Mouse (Mus musculus): ENCODE measurements around the gene Atp11c. TPM values are rescaled to one million over a fixed set of nuclear protein-coding genes. Genes with fewer than 3 reads are reported as not detected.

The Atp11c gene
- polyA plus RNA-seq, 1 experiment from 2014 or later, result 11.4 TPM

- ATAC-seq (ENCODE audit: insufficient number of reproducible peaks, insufficient read depth, low FRiP score, low TSS enrichment, low read depth), result no peak
- Histone ChIP-seq H3K4me3 (no peak overlapping the region), H3K9me3 (no peaks in the 10 kb centered on the region), H3K4me1 (no peaks in the 10 kb centered on the region), H3K27me3 (no peaks in the 10 kb centered on the region), H3K27ac (no peak overlapping the region), H3K36me3 (no peaks in the 10 kb centered on the region), H3K9ac (no peak overlapping the region), H3K4me2 (no peak overlapping the region)
Observed at GRCm38 (mm10) chrX:60503995-60504394, 88.5 kb downstream of the Atp11c start.

- H3K4me3 ChIP-seq, result no peak overlapping the region
- 78% methylated on average over 1 of the region's 1 CpGs for WGBS
- no peaks in the 10 kb centered on the region for H3K4me1 ChIP-seq
- H3K27ac ChIP-seq, result no peak overlapping the region
- ATAC-seq (ENCODE audit: insufficient number of reproducible peaks, insufficient read depth, low FRiP score, low TSS enrichment, low read depth), result no peak
- H3K4me2 ChIP-seq, result no peak overlapping the region
- no peaks in the 10 kb centered on the region for H3K36me3 ChIP-seq
- no peaks in the 10 kb centered on the region for H3K9me3 ChIP-seq
- H3K9ac ChIP-seq, result no peak overlapping the region
- H3K27me3 ChIP-seq, result no peaks in the 10 kb centered on the region
Observed at GRCm38 (mm10) chrX:60497750-60498149, 94.7 kb downstream of the Atp11c start.

GRCm38 (mm10) chrX:60495308-60495707, 97.2 kb downstream of the Atp11c start:
- no peak overlapping the region for H3K27ac ChIP-seq
- ATAC-seq (ENCODE audit: insufficient number of reproducible peaks, insufficient read depth, low FRiP score, low TSS enrichment, low read depth), result no peak
- no peaks in the 10 kb centered on the region for H3K36me3 ChIP-seq
- H3K9ac ChIP-seq, result no peak overlapping the region
- H3K4me1 ChIP-seq, result no peaks in the 10 kb centered on the region
- H3K27me3 ChIP-seq, result no peaks in the 10 kb centered on the region
- H3K4me2 ChIP-seq, result no peak overlapping the region
- no peak overlapping the region for H3K4me3 ChIP-seq
- no peaks in the 10 kb centered on the region for H3K9me3 ChIP-seq

GRCm38 (mm10) chrX:60463786-60464185, 128.7 kb downstream of the Atp11c start:
- no peak overlapping the region for H3K4me2 ChIP-seq
- no peaks in the 10 kb centered on the region for H3K27me3 ChIP-seq
- H3K9me3 ChIP-seq, result no peaks in the 10 kb centered on the region
- ATAC-seq (ENCODE audit: insufficient number of reproducible peaks, insufficient read depth, low FRiP score, low TSS enrichment, low read depth), result no peak
- H3K9ac ChIP-seq, result no peak overlapping the region
- no peaks in the 10 kb centered on the region for H3K4me1 ChIP-seq
- no peaks in the 10 kb centered on the region for H3K36me3 ChIP-seq
- 17% methylated on average over 2 of the region's 2 CpGs for WGBS
- no peak overlapping the region for H3K27ac ChIP-seq
- no peak overlapping the region for H3K4me3 ChIP-seq

- Histone ChIP-seq H3K27ac (no peak overlapping the region), H3K27me3 (no peaks in the 10 kb centered on the region), H3K36me3 (no peaks in the 10 kb centered on the region), H3K4me2 (no peak overlapping the region), H3K9ac (no peak overlapping the region), H3K9me3 (no peaks in the 10 kb centered on the region), H3K4me3 (no peak overlapping the region), H3K4me1 (no peaks in the 10 kb centered on the region)
- WGBS, result 63% methylated on average over 4 of the region's 4 CpGs
- no peak for ATAC-seq (ENCODE audit: insufficient number of reproducible peaks, insufficient read depth, low FRiP score, low TSS enrichment, low read depth)
Observed at GRCm38 (mm10) chrX:60414563-60415111, 177.9 kb downstream of the Atp11c start.

GRCm38 (mm10) chrX:60405681-60406080, 186.8 kb downstream of the Atp11c start:
- H3K27me3 ChIP-seq, result no peaks in the 10 kb centered on the region; the same call in 1 of the 2 replicates
- no peak overlapping the region for H3K9ac ChIP-seq
- H3K9me3 ChIP-seq, result no peaks in the 10 kb centered on the region
- H3K4me3 ChIP-seq, result no peak overlapping the region
- no peaks in the 10 kb centered on the region for H3K36me3 ChIP-seq
- ATAC-seq (ENCODE audit: insufficient number of reproducible peaks, insufficient read depth, low FRiP score, low TSS enrichment, low read depth), result no peak
- 63% methylated on average over 4 of the region's 4 CpGs for WGBS
- no peak overlapping the region for H3K27ac ChIP-seq
- H3K4me2 ChIP-seq, result no peak overlapping the region
- no peaks in the 10 kb centered on the region for H3K4me1 ChIP-seq

GRCm38 (mm10) chrX:60404668-60405044, 187.8 kb downstream of the Atp11c start:
- Histone ChIP-seq H3K4me1 (no peaks in the 10 kb centered on the region), H3K9ac (peak overlapping the region; percentile 85), H3K27me3 (no peaks in the 10 kb centered on the region; the same call in 1 of the 2 replicates), H3K4me3 (peak overlapping the region; percentile 61), H3K27ac (peak overlapping the region; percentile 96), H3K36me3 (no peaks in the 10 kb centered on the region), H3K9me3 (no peaks in the 10 kb centered on the region), H3K4me2 (peak overlapping the region; percentile 37)
- 21% methylated on average over 17 of the region's 17 CpGs for whole genome bisulfite sequencing
- ATAC-seq (ENCODE audit: insufficient number of reproducible peaks, insufficient read depth, low FRiP score, low TSS enrichment, low read depth), result peak; percentile 95

- H3K27ac ChIP-seq, result peak overlapping the region; percentile 96
- H3K4me2 ChIP-seq, result peak overlapping the region; percentile 65
- peak; percentile 86 for ATAC-seq (ENCODE audit: insufficient number of reproducible peaks, insufficient read depth, low FRiP score, low TSS enrichment, low read depth)
- H3K4me3 ChIP-seq, result peak overlapping the region; percentile 61
- H3K4me1 ChIP-seq, result no peaks in the 10 kb centered on the region
- 20% methylated on average over 74 of the region's 126 CpGs for WGBS
- no peaks in the 10 kb centered on the region; the same call in 1 of the 2 replicates for H3K27me3 ChIP-seq
- no peaks in the 10 kb centered on the region for H3K9me3 ChIP-seq
- H3K36me3 ChIP-seq, result no peaks in the 10 kb centered on the region
- H3K9ac ChIP-seq, result peak overlapping the region; percentile 85
Observed at GRCm38 (mm10) chrX:60403764-60404667, 188.5 kb downstream of the Atp11c start.

- no peak; the same call in 1 of the 2 replicates for ATAC-seq (ENCODE audit: insufficient number of reproducible peaks, insufficient read depth, low FRiP score, low TSS enrichment, low read depth)
- WGBS, result 26% methylated on average over 35 of the region's 46 CpGs
- Histone ChIP-seq H3K27me3 (no peaks in the 10 kb centered on the region; the same call in 1 of the 2 replicates), H3K27ac (0 out of 2 replicates have a peak overlapping the region, but pooled peaks have one; percentile 44), H3K9me3 (no peaks in the 10 kb centered on the region), H3K4me2 (peak overlapping the region; percentile 65), H3K4me3 (peak overlapping the region; percentile 61), H3K9ac (peak overlapping the region; percentile 74), H3K36me3 (no peaks in the 10 kb centered on the region), H3K4me1 (no peaks in the 10 kb centered on the region)
Observed at GRCm38 (mm10) chrX:60403062-60403763, 189.3 kb downstream of the Atp11c start.

- no peaks in the 10 kb centered on the region for H3K36me3 ChIP-seq
- no peaks in the 10 kb centered on the region for H3K27me3 ChIP-seq
- no peak for ATAC-seq (ENCODE audit: insufficient number of reproducible peaks, insufficient read depth, low FRiP score, low TSS enrichment, low read depth)
- H3K4me1 ChIP-seq, result no peaks in the 10 kb centered on the region
- no peaks in the 10 kb centered on the region for H3K9me3 ChIP-seq
- no peak overlapping the region for H3K27ac ChIP-seq
- no peak overlapping the region for H3K4me2 ChIP-seq
- no peak overlapping the region for H3K4me3 ChIP-seq
- no peak overlapping the region for H3K9ac ChIP-seq
- WGBS, result 71% methylated on average over 4 of the region's 4 CpGs
Observed at GRCm38 (mm10) chrX:60394292-60394691, 198.2 kb downstream of the Atp11c start.

GRCm38 (mm10) chrX:60386852-60387251, 205.6 kb downstream of the Atp11c start:
- Histone ChIP-seq H3K9me3 (no peaks in the 10 kb centered on the region), H3K27me3 (no peaks in the 10 kb centered on the region), H3K27ac (no peak overlapping the region), H3K4me2 (no peak overlapping the region), H3K9ac (no peak overlapping the region), H3K4me1 (no peaks in the 10 kb centered on the region), H3K4me3 (no peak overlapping the region), H3K36me3 (no peaks in the 10 kb centered on the region)
- no peak for ATAC-seq (ENCODE audit: insufficient number of reproducible peaks, insufficient read depth, low FRiP score, low TSS enrichment, low read depth)
- WGBS, result 92% methylated on average over 1 of the region's 1 CpGs
